Mouse (Mus musculus) ES-Bruce4 (cell line): ENCODE measurements around the gene Tnfsfm13.

Experiments
- CTCF ChIP-seq: IDR thresholded peaks from one replicate; pipeline ENCODE4 v1.8.1; 2011; ENCODE audit warnings: low read depth, low read length
- EP300 ChIP-seq: IDR thresholded peaks from 2 replicates; pipeline ENCODE4 v1.6.1; 2011; ENCODE audit warnings: low read depth, low read length; ENCODE audit not compliant: insufficient read depth
- POLR2A ChIP-seq: IDR thresholded peaks from one replicate; pipeline ENCODE4 v1.8.1; 2011; ENCODE audit warnings: low read length; ENCODE audit not compliant: insufficient read depth

- TF ChIP-seq EP300 (no peak), CTCF (no peak), POLR2A (no peak)
Observed at GRCm38 (mm10) chr11:69692196-69692811, 3.6 kb downstream of the Tnfsfm13 start.
